Mouse (Mus musculus) CH12.LX (cell line): ENCODE results near the gene Wnt11. TPM values are rescaled to one million over a fixed set of nuclear protein-coding genes. Genes with fewer than 3 reads are reported as not detected.

Experiments
- DNase-seq: peaks from one replicate; pipeline ENCODE4 v3.0.0-alpha.2; 2013; ENCODE audit errors: extremely low read depth
- H3K27ac ChIP-seq: 2 replicates; pipeline ENCODE4 v1.5.1; 2012; ENCODE audit warnings: low read depth, mild to moderate bottlenecking, control low read depth, moderate library complexity; ENCODE audit not compliant: insufficient read depth
- H3K27me3 ChIP-seq: replicated peaks from 2 replicates; pipeline ENCODE3; 2012; ENCODE audit warnings: inconsistent platforms
- H3K36me3 ChIP-seq, 2 experiments: replicated peaks in 1 of 2; 2 replicates each; pipeline versions ENCODE3 to v1.6.1; 2012; ENCODE audit warnings: inconsistent platforms in 1 of 2, low read length in 1 of 2, mild to moderate bottlenecking in 1 of 2, mixed read lengths in 1 of 2, moderate library complexity in 1 of 2; ENCODE audit not compliant: control insufficient read depth in 1 of 2, insufficient read depth in 1 of 2
- H3K4me1 ChIP-seq, 2 experiments: 2 replicates each; pipeline ENCODE4 v1.6.1; 2012; ENCODE audit warnings: inconsistent platforms in 1 of 2, moderate library complexity in 1 of 2; ENCODE audit not compliant: insufficient read depth in 2 of 2, control insufficient read depth in 1 of 2
- H3K4me2 ChIP-seq: 2 replicates; pipeline ENCODE4 v1.6.1; 2012; ENCODE audit warnings: low read depth, mild to moderate bottlenecking, control low read depth; ENCODE audit not compliant: poor library complexity, insufficient read depth, severe bottlenecking
- H3K4me3 ChIP-seq, 3 experiments: fragments of 150-350 bp in 1 of 3; sonication (generic) in 1 of 3; replicated peaks in 1 of 3; 2 replicates each; pipeline versions ENCODE3 to v1.5.1; 2011 to 2012; ENCODE audit warnings: low read depth in 2 of 3, low read length in 2 of 3, mild to moderate bottlenecking in 2 of 3, moderate library complexity in 2 of 3, control low read depth in 1 of 3, improper control_type of control experiment in 1 of 3, inconsistent platforms in 1 of 3, mixed read lengths in 1 of 3; ENCODE audit not compliant: poor library complexity in 1 of 3
- H3K79me2 ChIP-seq: replicated peaks from 2 replicates; pipeline ENCODE4 v1.6.1; 2012; ENCODE audit warnings: mild to moderate bottlenecking, moderate library complexity; ENCODE audit not compliant: control insufficient read depth, poor library complexity, insufficient read depth, severe bottlenecking; ENCODE audit errors: extremely low read depth
- H3K9ac ChIP-seq: 2 replicates; pipeline ENCODE4 v1.6.1; 2012; ENCODE audit warnings: low read depth, mild to moderate bottlenecking, control low read depth, moderate library complexity; ENCODE audit not compliant: insufficient read depth
- H3K9me3 ChIP-seq: replicated peaks from 2 replicates; pipeline ENCODE3; 2012; ENCODE audit warnings: low read length, inconsistent platforms, mixed read lengths
- CHD1 ChIP-seq: IDR thresholded peaks from 2 replicates; pipeline ENCODE4 v1.6.1; 2012; ENCODE audit warnings: low read depth, low read length, improper control_type of control experiment, inconsistent platforms
- CHD2 ChIP-seq: IDR thresholded peaks from 2 replicates; pipeline ENCODE4 v1.6.1; 2011; ENCODE audit warnings: low read length, improper control_type of control experiment
- E2F4 ChIP-seq: IDR thresholded peaks from 2 replicates; pipeline ENCODE4 v1.6.1; 2011; ENCODE audit warnings: low read depth, low read length, improper control_type of control experiment; ENCODE audit not compliant: insufficient replicate concordance
- ELF1 ChIP-seq: IDR thresholded peaks from 2 replicates; pipeline ENCODE4 v1.6.1; 2014; ENCODE audit warnings: low read depth, mild to moderate bottlenecking, inconsistent platforms, low read length, improper control_type of control experiment
- IRF4 ChIP-seq: IDR thresholded peaks from 2 replicates; pipeline ENCODE4 v1.6.1; 2014; ENCODE audit warnings: low read depth, mild to moderate bottlenecking, inconsistent platforms, low read length, improper control_type of control experiment
- JUN ChIP-seq: IDR thresholded peaks from 2 replicates; pipeline ENCODE4 v1.6.1; 2011; ENCODE audit warnings: low read depth, mild to moderate bottlenecking, low read length, improper control_type of control experiment, moderate library complexity; ENCODE audit not compliant: insufficient read depth
- KAT2A ChIP-seq: IDR thresholded peaks from 2 replicates; pipeline ENCODE4 v1.6.1; 2012; ENCODE audit warnings: low read length, improper control_type of control experiment, inconsistent platforms; ENCODE audit not compliant: insufficient replicate concordance
- MAFK ChIP-seq: IDR thresholded peaks from 2 replicates; pipeline ENCODE4 v1.6.1; 2011; ENCODE audit warnings: low read length, improper control_type of control experiment; ENCODE audit not compliant: insufficient replicate concordance
- MAZ ChIP-seq: IDR thresholded peaks from 2 replicates; pipeline ENCODE4 v1.6.1; 2012; ENCODE audit warnings: low read depth, mild to moderate bottlenecking, inconsistent platforms, low read length, improper control_type of control experiment, moderate library complexity
- MYC ChIP-seq: IDR thresholded peaks from 2 replicates; pipeline ENCODE4 v1.6.1; 2011; ENCODE audit warnings: low read depth, mild to moderate bottlenecking, improper control_type of control experiment, low read length
- NELFE ChIP-seq: IDR thresholded peaks from 2 replicates; pipeline ENCODE4 v1.6.1; 2011; ENCODE audit warnings: low read depth, low read length, improper control_type of control experiment
- NRF1 ChIP-seq: IDR thresholded peaks from 2 replicates; pipeline ENCODE4 v1.6.1; 2014; ENCODE audit warnings: low read depth, mild to moderate bottlenecking, inconsistent platforms, low read length, improper control_type of control experiment, moderate library complexity
- PAX5 ChIP-seq: IDR thresholded peaks from 2 replicates; pipeline ENCODE4 v1.6.1; 2012; ENCODE audit warnings: low read length, inconsistent platforms, mixed read lengths
- POLR2A ChIP-seq: IDR thresholded peaks from 2 replicates; pipeline ENCODE4 v1.6.1; 2011; ENCODE audit warnings: low read depth, mild to moderate bottlenecking, improper control_type of control experiment, low read length
- RAD21 ChIP-seq: IDR thresholded peaks from 2 replicates; pipeline ENCODE4 v1.6.1; 2011; ENCODE audit warnings: low read depth, mild to moderate bottlenecking, low read length, improper control_type of control experiment, moderate library complexity
- RCOR1 ChIP-seq: conservative IDR thresholded peaks from 2 replicates; pipeline ENCODE4 v1.6.1; 2012; ENCODE audit warnings: low read depth, mild to moderate bottlenecking, inconsistent platforms, low read length, improper control_type of control experiment
- TBP ChIP-seq: conservative IDR thresholded peaks from 2 replicates; pipeline ENCODE4 v1.6.1; 2011; ENCODE audit warnings: low read depth, low read length, improper control_type of control experiment
- TCF12 ChIP-seq: IDR thresholded peaks from 2 replicates; pipeline ENCODE4 v1.6.1; 2014; ENCODE audit warnings: low read depth, mild to moderate bottlenecking, inconsistent platforms, low read length, improper control_type of control experiment
- UBTF ChIP-seq: IDR thresholded peaks from 2 replicates; pipeline ENCODE4 v1.6.1; 2012; ENCODE audit warnings: low read depth, mild to moderate bottlenecking, inconsistent platforms, low read length, improper control_type of control experiment, moderate library complexity
- ZKSCAN1 ChIP-seq: IDR thresholded peaks from 2 replicates; pipeline ENCODE4 v1.6.1; 2012; ENCODE audit warnings: low read depth, inconsistent platforms, low read length, improper control_type of control experiment, borderline replicate concordance
- ZNF384 ChIP-seq: IDR thresholded peaks from 2 replicates; pipeline ENCODE4 v1.6.1; 2012; ENCODE audit warnings: low read depth, low read length, improper control_type of control experiment, inconsistent platforms
- dilution Hi-C: fragments of 300-500 bp; cut with MboI; formaldehyde crosslinking; loops from 2 replicates; pipeline ENCODE4 v1.14.3; 2020; ENCODE audit warnings: low sequenced_read_pairs; ENCODE audit not compliant: extremely low pct_unique_long_range_greater_than_20kb, extremely low pct_ligation_motif_present
- in situ Hi-C: fragments of 300-500 bp; cut with MboI; formaldehyde crosslinking; loops from 3 replicates; pipeline ENCODE4 v1.14.3; 2019; ENCODE audit warnings: low sequenced_read_pairs, low pct_ligation_motif_present, low pct_unique_long_range_greater_than_20kb, mixed read lengths
- polyA plus RNA-seq: library from polyadenylated mRNA; unstranded; fragments of >175 nt; gene quantifications from 2 replicates; pipeline ENCODE4 v1.2.1, GENCODE M21; 2012; ENCODE audit warnings: low read depth; ENCODE audit not compliant: insufficient read length
- total RNA-seq, 2 experiments: library from RNA; depleted of rRNA; stranded (reverse); fragments of 300-350 nt in 1 of 2; fragments of >200 nt in 1 of 2; gene quantifications; 2 replicates each; pipeline ENCODE4 v1.2.3; 2012 to 2014

The Wnt11 gene
- total and polyA plus RNA-seq, 3 experiments: 0.21 TPM; not detected in 2

DNA sequence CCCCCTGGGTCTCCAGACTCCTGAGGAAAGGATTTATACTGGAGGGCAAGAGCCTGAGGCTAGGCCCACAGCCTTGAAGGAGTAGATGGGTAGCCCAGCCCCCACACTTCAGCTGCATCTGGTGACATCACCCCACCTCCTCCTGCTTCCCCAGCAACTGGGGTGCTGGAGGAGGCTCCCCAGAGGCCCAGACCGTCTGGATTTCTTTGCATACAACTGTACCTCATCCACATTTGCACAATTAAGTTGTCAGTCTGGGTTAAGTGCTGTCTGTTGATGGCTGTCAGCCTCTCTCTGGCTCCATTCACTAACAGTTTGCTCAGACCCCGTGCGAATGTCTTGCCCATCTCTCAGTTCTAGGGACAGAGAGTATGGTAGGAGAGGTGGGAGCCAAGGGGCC, 6.9 kb upstream of the Wnt11 start:
- H3K4me1 ChIP-seq: peaks cover 0 to 13% of the 10 kb centered on the region in 2 experiments; a peak in 1 of 4 replicates
- peaks cover 34% of the 10 kb centered on the region for H3K27me3 ChIP-seq
- no peak for DNase-seq
- no peak overlapping the region for H3K4me2 ChIP-seq
- dilution Hi-C loops: no loop called here
- no peaks in the 10 kb centered on the region for H3K36me3 ChIP-seq
- in situ Hi-C loops: no loop called here
- no peak overlapping the region for H3K4me3 ChIP-seq
- TF ChIP-seq KAT2A (no peak), E2F4 (no peak), NRF1 (no peak), RCOR1 (no peak), ZKSCAN1 (no peak), POLR2A (no peak), JUN (no peak), NELFE (no peak), IRF4 (no peak), RAD21 (no peak), PAX5 (no peak), MYC (no peak), ZNF384 (no peak), TBP (no peak), ELF1 (no peak), MAZ (no peak), MAFK (no peak), CHD2 (no peak), UBTF (no peak), TCF12 (no peak)
- no peak overlapping the region for H3K9ac ChIP-seq
- H3K9me3 ChIP-seq: no peaks in the 10 kb centered on the region
- H3K27ac ChIP-seq: no peak overlapping the region
- H3K79me2 ChIP-seq: no peaks in the 10 kb centered on the region

DNA sequence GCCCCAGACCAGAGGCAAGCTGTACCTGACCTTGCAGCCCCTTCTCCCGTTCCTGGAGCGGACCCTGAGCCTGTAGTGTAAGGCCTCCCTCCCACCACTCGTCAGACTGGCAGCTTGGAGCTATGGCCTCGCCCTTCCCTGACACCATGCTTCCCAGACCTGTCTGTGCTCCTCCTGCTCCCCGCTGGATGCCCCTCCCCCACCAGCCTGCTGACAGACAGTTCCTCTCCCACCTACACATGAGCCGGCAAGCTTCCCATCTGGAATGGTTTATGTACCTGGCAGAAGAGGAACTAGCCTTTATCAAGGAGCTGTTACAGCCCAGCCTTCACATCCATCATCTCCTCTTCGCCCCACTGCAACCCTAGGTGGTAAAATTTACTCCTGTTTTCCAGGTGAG, 6.0 kb upstream of the Wnt11 start:
- no peak for DNase-seq
- peaks cover 41% of the 10 kb centered on the region for H3K27me3 ChIP-seq
- TF ChIP-seq CHD1 (no peak), TCF12 (no peak), MYC (no peak)
- no peaks in the 10 kb centered on the region for H3K9me3 ChIP-seq
- no peaks in the 10 kb centered on the region for H3K36me3 ChIP-seq
- dilution Hi-C loops: no loop called here
- no peak overlapping the region for H3K9ac ChIP-seq
- H3K4me2 ChIP-seq: no peak overlapping the region
- in situ Hi-C loops: no loop called here
- H3K4me1 ChIP-seq: peaks cover 0 to 13% of the 10 kb centered on the region in 2 experiments; a peak in 1 of 4 replicates
- H3K27ac ChIP-seq: no peak overlapping the region
- H3K4me3 ChIP-seq: no peak overlapping the region
- H3K79me2 ChIP-seq: no peaks in the 10 kb centered on the region
